Mouse (Mus musculus) heart, adult 2 months (tissue): Measurements from ENCODE around the gene Car14. TPM values are rescaled to one million over a fixed set of nuclear protein-coding genes. Genes with fewer than 3 reads are reported as not detected.
"Not testable (repeated sequence)": the region's sequence is repeated elsewhere in the genome, so short reads cannot be mapped to it uniquely, and the experiment has no call there.

Source experiments
- DNase-seq, 2 experiments: peaks; one replicate each; pipeline ENCODE4 v3.0.0; 2021
- H3K27ac ChIP-seq: fragments of 200-600 bp; 2 replicates; pipeline ENCODE4 v1.8.1; 2022
- H3K27me3 ChIP-seq: fragments of 200-500 bp; 2 replicates; pipeline ENCODE4 v1.6.1; 2012; ENCODE audit warnings: mild to moderate bottlenecking, low read length, inconsistent platforms, mixed read lengths; ENCODE audit not compliant: control insufficient read depth, insufficient read depth
- H3K36me3 ChIP-seq: fragments of 200-500 bp; 2 replicates; pipeline ENCODE4 v1.6.1; 2012; ENCODE audit warnings: low read length, inconsistent platforms; ENCODE audit not compliant: control insufficient read depth, insufficient read depth
- H3K4me1 ChIP-seq: fragments of 200-500 bp; 2 replicates; pipeline ENCODE4 v1.6.1; 2011; ENCODE audit warnings: low read length; ENCODE audit not compliant: control insufficient read depth, insufficient read depth
- H3K4me3 ChIP-seq: fragments of 200-600 bp; 2 replicates; pipeline ENCODE4 v1.8.1; 2022
- H3K79me2 ChIP-seq: fragments of 200-500 bp; replicated peaks from 2 replicates; pipeline ENCODE4 v1.6.1; 2012; ENCODE audit warnings: mild to moderate bottlenecking, inconsistent platforms, low read length, moderate library complexity, mixed read lengths; ENCODE audit not compliant: control insufficient read depth, insufficient read depth
- H3K9ac ChIP-seq: fragments of 200-500 bp; 2 replicates; pipeline ENCODE4 v1.6.1; 2012; ENCODE audit warnings: low read depth, mild to moderate bottlenecking, control low read depth, inconsistent platforms, low read length, mixed read lengths
- CTCF ChIP-seq: fragments of 200-600 bp; IDR thresholded peaks from 2 replicates; pipeline ENCODE4 v1.8.1; 2022; ENCODE audit warnings: antibody characterized with exemption, mild to moderate bottlenecking, moderate library complexity
- EP300 ChIP-seq: fragments of 200-500 bp; IDR thresholded peaks from 2 replicates; pipeline ENCODE4 v1.6.1; 2011; ENCODE audit warnings: low read depth, low read length, control low read depth; ENCODE audit not compliant: insufficient read depth
- POLR2A ChIP-seq: fragments of 200-500 bp; IDR thresholded peaks from 2 replicates; pipeline ENCODE4 v1.6.1; 2011; ENCODE audit warnings: mild to moderate bottlenecking, low read depth, low read length, control low read depth; ENCODE audit not compliant: insufficient read depth
- WGBS: fragments of 180-500 bp; shearing (Covaris S2); methylation state at CpG from one replicate; pipeline ENCODE4 v1.1.7; 2018; 5-methylcytosine and 5-hydroxymethylcytosine counted together
- intact Hi-C: fragments of 180-260 bp; cut with DNase I; formaldehyde crosslinking; loops from one replicate; pipeline ENCODE4 v1.15.1; 2025
- polyA plus RNA-seq: library from polyadenylated mRNA; depleted of rRNA; stranded (reverse); fragments of >200 nt; gene quantifications from 2 replicates; pipeline ENCODE4 v1.2.3, GENCODE M21; 2012
- total RNA-seq, 2 experiments: library from RNA; stranded (reverse); gene quantifications; 2 replicates each; pipeline ENCODE4 v1.2.3; 2021

The Car14 gene
- total and polyA plus RNA-seq, 3 experiments = 146 to 227 (median 208) TPM

DNA sequence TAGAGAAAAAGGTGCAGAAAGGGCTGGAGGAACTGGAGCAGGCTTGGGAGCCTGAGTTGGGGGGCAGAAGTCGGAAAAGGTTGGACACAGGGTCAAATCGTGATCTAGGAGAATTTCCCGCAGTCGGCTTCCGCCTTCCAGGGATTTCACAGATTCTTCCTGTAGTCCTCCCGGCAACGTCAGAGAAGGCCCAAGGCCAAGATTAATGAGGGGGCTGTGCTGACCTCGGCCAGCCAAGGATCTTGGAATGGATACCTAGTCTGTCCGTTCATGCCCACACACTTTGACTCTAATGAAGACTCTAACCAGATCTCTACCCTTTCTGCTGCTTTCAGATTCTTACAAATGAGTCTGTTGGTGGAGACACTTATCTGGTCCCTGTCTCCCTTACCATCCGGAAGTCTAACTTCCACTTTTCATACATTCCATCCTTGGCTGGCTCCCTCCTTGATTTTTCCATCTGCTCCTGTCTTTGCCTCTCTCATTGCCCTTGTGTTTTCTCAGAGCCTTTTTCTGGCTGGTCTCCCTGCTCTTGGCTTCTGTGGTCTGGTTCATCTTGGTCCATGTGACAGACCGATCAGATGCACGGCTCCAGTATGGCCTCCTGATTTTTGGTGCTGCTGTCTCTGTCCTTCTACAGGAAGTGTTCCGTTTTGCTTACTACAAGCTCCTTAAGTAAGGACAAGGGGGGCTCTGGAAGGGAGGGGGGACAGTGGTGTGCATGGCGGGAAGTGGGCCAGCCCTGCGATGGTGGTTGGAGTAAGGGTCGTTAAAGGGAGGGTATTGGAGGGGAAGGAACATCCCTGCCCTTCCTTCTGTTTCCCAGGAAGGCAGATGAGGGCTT is 10.0 kb downstream of the Car14 start:
- Histone ChIP-seq H3K79me2 (0 out of 2 replicates have a peak, but pooled peaks cover 2% of the 10 kb centered on the region), H3K27ac (peak overlapping the region; percentile 88), H3K36me3 (no peaks in the 10 kb centered on the region), H3K4me1 (peaks cover 15% of the 10 kb centered on the region), H3K9ac (peak overlapping the region; percentile 88), H3K4me3 (peak overlapping the region; percentile 68), H3K27me3 (no peaks in the 10 kb centered on the region)
- TF ChIP-seq CTCF (no peak), EP300 (0 out of 2 replicates have a peak, but pooled peaks have one; percentile 44), POLR2A (peak; percentile 18; the same call in 1 of the 2 replicates)
- intact Hi-C loops = loop anchor here (5.0 kb wide), 2 partner anchors 58 to 328 kb away; partner anchors contain the start of genes Hist2h2ac and Hist2h2be
- DNase-seq = peak; percentile 69 to 72
- WGBS = 3% methylated on average over 16 of the region's 16 CpGs

DNA sequence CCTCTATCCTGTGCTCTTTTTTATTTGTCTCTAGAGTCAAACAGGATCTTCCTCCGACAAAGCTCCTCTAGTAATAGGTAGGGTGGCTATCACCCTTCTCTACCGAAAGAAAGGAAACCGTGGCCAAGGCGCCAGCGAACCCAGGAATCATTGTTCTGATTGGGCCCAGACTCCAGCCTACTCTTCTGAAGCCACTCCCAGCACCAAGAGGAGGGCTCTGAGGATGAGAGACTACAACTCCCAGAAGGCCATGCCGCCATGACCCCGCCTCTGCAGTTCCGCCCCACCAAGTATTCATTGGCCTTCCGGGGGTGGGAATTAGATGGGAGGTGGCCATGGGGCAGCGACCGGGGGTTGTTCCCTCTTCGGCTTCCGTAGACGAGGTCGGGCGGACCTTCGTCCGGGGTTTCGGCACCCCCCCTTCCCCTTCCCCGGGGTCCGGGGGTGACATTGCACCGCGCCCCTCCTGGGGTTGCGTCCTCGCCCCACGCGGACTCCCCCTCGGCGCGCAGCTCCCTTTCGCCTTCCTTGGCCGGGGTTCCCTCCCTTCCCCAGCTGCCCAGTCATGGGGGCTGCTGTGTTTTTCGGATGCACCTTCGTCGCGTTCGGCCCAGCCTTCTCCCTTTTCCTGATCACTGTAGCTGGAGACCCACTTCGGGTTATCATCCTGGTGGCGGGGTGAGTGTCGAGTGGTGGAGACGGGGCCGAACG is 10.7 kb downstream of the Car14 start, which contains the start of gene Aph1a:
Aph1a (plus strand) TSS at position 364 of the 711 bp plus-strand sequence.
- H3K4me1 ChIP-seq = peaks cover 15% of the 10 kb centered on the region
- peak within 1 kb of the TSS; percentile 68 for H3K4me3 ChIP-seq
- H3K27ac ChIP-seq = peak within 1 kb of the TSS; percentile 88
- DNase-seq = peak; percentile 95 to 98
- TF ChIP-seq POLR2A = peak; percentile 90
- TF ChIP-seq EP300 = peak; percentile 65; the same call in 1 of the 2 replicates
- H3K79me2 ChIP-seq, H3K27me3 ChIP-seq, H3K36me3 ChIP-seq: not testable (repeated sequence)
- 1% methylated on average over 33 of the region's 43 CpGs for WGBS
- H3K9ac ChIP-seq = peak within 1 kb of the TSS; percentile 88
- intact Hi-C loops = loop anchor here (2.0 to 5.0 kb wide), 3 partner anchors 59 to 329 kb away; partner anchors contain the start of genes Hist2h2ac and Hist2h2be

DNA sequence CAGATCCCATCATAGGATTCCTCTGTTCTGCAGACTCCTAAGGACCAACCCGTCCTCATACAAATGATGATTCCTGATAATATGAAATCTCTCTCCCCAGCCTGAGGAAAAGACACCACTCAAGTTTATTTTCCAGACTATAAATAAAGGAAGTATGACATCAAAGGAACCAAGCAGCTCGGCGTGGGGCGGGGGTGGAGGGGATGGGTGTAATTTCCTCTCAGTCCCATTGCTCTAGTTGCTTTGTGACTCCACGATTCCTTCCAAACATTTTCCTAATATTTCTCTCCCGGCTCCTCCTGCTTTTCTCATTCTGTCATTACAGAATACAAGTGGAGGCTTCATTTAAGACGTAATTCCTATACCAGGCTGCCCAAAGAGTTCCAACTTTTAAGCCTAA is 11.4 kb downstream of the Car14 start:
- no peak for DNase-seq
- WGBS = 9% methylated on average over 7 of the region's 7 CpGs
- H3K9ac ChIP-seq = no peak overlapping the region

DNA sequence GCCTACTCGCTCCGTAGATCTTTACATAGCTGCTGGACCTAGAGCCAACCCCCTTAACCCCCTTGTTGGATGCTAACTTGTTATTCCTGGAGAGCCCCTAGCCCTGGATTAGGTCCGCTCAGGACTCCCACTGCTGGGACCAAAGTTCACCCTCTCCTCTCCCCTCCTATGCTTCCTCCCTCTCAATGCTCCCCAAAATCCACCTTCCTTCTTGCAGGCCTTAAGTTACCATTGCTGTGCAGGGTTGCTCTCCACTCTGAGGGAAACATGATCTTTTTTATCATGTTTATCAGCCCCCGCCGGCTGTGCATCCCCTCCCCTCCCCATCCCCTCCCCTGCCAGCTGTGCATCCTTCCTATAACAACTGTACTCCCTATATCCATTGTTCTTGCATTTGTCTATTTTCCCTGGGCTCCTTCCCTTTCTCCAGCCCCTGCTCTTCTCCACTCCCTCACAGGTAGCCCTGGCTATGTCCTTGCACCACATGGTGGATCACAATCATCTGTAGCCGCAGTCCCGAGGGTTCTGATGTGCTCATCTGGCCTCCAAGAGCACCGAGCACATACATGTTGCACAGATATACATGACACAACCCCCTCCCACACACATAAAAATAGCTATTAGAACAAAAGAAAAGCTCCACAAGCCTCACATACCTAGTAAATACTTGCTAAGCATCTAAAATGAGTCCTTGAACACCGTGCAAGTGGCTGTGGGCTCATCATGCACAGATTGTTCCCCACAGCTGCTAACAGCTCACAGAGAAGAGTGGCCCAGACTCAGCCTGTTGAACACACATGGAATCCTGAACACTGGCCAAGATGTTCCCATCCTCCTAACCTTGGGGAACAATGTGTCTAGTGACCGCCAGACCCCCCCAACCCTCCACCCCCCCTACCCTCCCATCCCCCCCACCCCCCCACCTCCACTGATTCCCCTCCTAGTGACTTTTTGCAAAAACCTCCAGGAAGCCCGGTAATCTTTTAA is 12.1 kb downstream of the Car14 start:
- no peak for TF ChIP-seq EP300
- TF ChIP-seq POLR2A = no peak
- no peak for TF ChIP-seq CTCF

More for the DNA sequence above, 11.4 kb downstream of the Car14 start:
- Histone ChIP-seq H3K4me1 (peaks cover 15% of the 10 kb centered on the region), H3K36me3 (no peaks in the 10 kb centered on the region), H3K27ac (peak overlapping the region; percentile 88), H3K79me2 (0 out of 2 replicates have a peak, but pooled peaks cover 2% of the 10 kb centered on the region), H3K4me3 (peak overlapping the region; percentile 68), H3K27me3 (no peaks in the 10 kb centered on the region)
- TF ChIP-seq CTCF (no peak), EP300 (no peak), POLR2A (no peak)
- intact Hi-C loops = loop anchor here (2.0 to 5.0 kb wide), 3 partner anchors 59 to 329 kb away; partner anchors contain the start of genes Hist2h2ac and Hist2h2be

More for the DNA sequence above, 12.1 kb downstream of the Car14 start:
- Histone ChIP-seq H3K27me3 (no peaks in the 10 kb centered on the region), H3K4me3 (peak overlapping the region; percentile 48), H3K36me3 (no peaks in the 10 kb centered on the region), H3K4me1 (peaks cover 15% of the 10 kb centered on the region), H3K27ac (peak overlapping the region; percentile 88), H3K9ac (peak overlapping the region; percentile 9), H3K79me2 (0 out of 2 replicates have a peak, but pooled peaks cover 2% of the 10 kb centered on the region)
- WGBS = 26% methylated on average over 11 of the region's 11 CpGs
- intact Hi-C loops = loop anchor here (2.0 to 5.0 kb wide), 3 partner anchors 60 to 330 kb away; partner anchors contain the start of genes Hist2h2ac and Hist2h2be
- no peak for DNase-seq
